Mouse (Mus musculus) forebrain, embryonic 11.5 days (tissue): Measurements from ENCODE around the gene Tpte. TPM values are rescaled to one million over a fixed set of nuclear protein-coding genes. Genes with fewer than 3 reads are reported as not detected.

Experiments used
- ATAC-seq: fragments of 200-750 bp; cut with Nextera tagmentation; replicated peaks from 2 replicates; pipeline ENCODE4 v1.8.0; 2017; ENCODE audit warnings: moderate TSS enrichment; ENCODE audit not compliant: low FRiP score
- DNase-seq: peaks from one replicate; pipeline ENCODE4 v3.0.0-alpha.2; 2017; ENCODE audit warnings: low spot score
- H3K27ac ChIP-seq: fragments of 300-500 bp; sonication (generic); 2 replicates; pipeline ENCODE4 v1.5.1; 2014; ENCODE audit warnings: low read depth, low read length
- H3K27me3 ChIP-seq: fragments of 300-500 bp; sonication (generic); 2 replicates; pipeline ENCODE4 v1.6.1; 2014; ENCODE audit warnings: mild to moderate bottlenecking, low read length, mixed read lengths; ENCODE audit not compliant: control insufficient read depth, insufficient read depth
- H3K36me3 ChIP-seq: fragments of 300-500 bp; sonication (generic); 2 replicates; pipeline ENCODE4 v1.6.1; 2014; ENCODE audit warnings: mild to moderate bottlenecking, low read length, moderate library complexity, mixed read lengths; ENCODE audit not compliant: control insufficient read depth, insufficient read depth
- H3K4me1 ChIP-seq: fragments of 300-500 bp; sonication (generic); replicated peaks from 2 replicates; pipeline ENCODE4 v1.6.1; 2014; ENCODE audit warnings: low read length, mixed read lengths; ENCODE audit not compliant: control insufficient read depth, insufficient read depth
- H3K4me2 ChIP-seq: fragments of 300-500 bp; sonication (generic); 2 replicates; pipeline ENCODE4 v1.6.1; 2014; ENCODE audit warnings: low read depth, mild to moderate bottlenecking, low read length, moderate library complexity, mixed read lengths; ENCODE audit not compliant: severe bottlenecking
- H3K4me3 ChIP-seq: fragments of 300-500 bp; sonication (generic); 2 replicates; pipeline ENCODE4 v1.5.1; 2014; ENCODE audit warnings: low read depth, low read length
- H3K9ac ChIP-seq: fragments of 300-500 bp; sonication (generic); 2 replicates; pipeline ENCODE4 v1.6.1; 2014; ENCODE audit warnings: low read length
- H3K9me3 ChIP-seq: fragments of 300-500 bp; sonication (generic); 2 replicates; pipeline ENCODE4 v1.6.1; 2016; ENCODE audit warnings: low read length, mixed read lengths; ENCODE audit not compliant: control insufficient read depth
- WGBS: fragments of 180-500 bp; shearing (Covaris S2); extraction: QIAGEN DNeasy Blood & Tissue Kit; methylation state at CpG from one replicate; pipeline ENCODE4 v1.1.7; 2014; 5-methylcytosine and 5-hydroxymethylcytosine counted together
- polyA plus RNA-seq: library from polyadenylated mRNA; unstranded; fragments of >200 nt; fragmentation: Nextera tagmentation; extraction: Ambion mirVana; gene quantifications from 2 replicates; pipeline ENCODE4 v1.2.1, GENCODE M21; 2014

Tpte gene
- polyA plus RNA-seq, 1 experiment from 2014 or later = not detected

- H3K27ac ChIP-seq = no peak overlapping the region
Measured at GRCm38 (mm10) chr8:22385158-22385557, 101.9 kb downstream of the Tpte start.

GRCm38 (mm10) chr8:22389874-22390273, 106.6 kb downstream of the Tpte start:
- Histone ChIP-seq H3K9me3 (no peaks in the 10 kb centered on the region), H3K27me3 (no peaks in the 10 kb centered on the region), H3K4me1 (no peaks in the 10 kb centered on the region), H3K9ac (no peak overlapping the region), H3K36me3 (no peaks in the 10 kb centered on the region; the same call in 1 of the 2 replicates), H3K4me3 (no peak overlapping the region), H3K27ac (no peak overlapping the region), H3K4me2 (no peak overlapping the region)
- no peak for DNase-seq
- no peak for ATAC-seq
- 82% methylated on average over 10 of the region's 10 CpGs for WGBS

More at GRCm38 (mm10) chr8:22385158-22385557, 101.9 kb downstream of the Tpte start:
- H3K36me3 ChIP-seq = no peaks in the 10 kb centered on the region; the same call in 1 of the 2 replicates
- ATAC-seq (no peak), DNase-seq (no peak)
- H3K27me3 ChIP-seq = no peaks in the 10 kb centered on the region
- no peaks in the 10 kb centered on the region for H3K4me1 ChIP-seq
- H3K4me2 ChIP-seq = no peak overlapping the region
- no peak overlapping the region for H3K9ac ChIP-seq
- no peak overlapping the region for H3K4me3 ChIP-seq
- 93% methylated on average over 6 of the region's 6 CpGs for WGBS
- H3K9me3 ChIP-seq = no peaks in the 10 kb centered on the region

GRCm38 (mm10) chr8:22390766-22391463, 107.7 kb downstream of the Tpte start:
- DNase-seq = no peak
- H3K27me3 ChIP-seq = no peaks in the 10 kb centered on the region
- H3K4me3 ChIP-seq = no peak overlapping the region
- H3K27ac ChIP-seq = no peak overlapping the region
- no peaks in the 10 kb centered on the region for H3K9me3 ChIP-seq
- WGBS = 92% methylated on average over 8 of the region's 8 CpGs
- H3K4me1 ChIP-seq = no peaks in the 10 kb centered on the region
- H3K36me3 ChIP-seq = no peaks in the 10 kb centered on the region; the same call in 1 of the 2 replicates
- ATAC-seq = no peak
- H3K4me2 ChIP-seq = no peak overlapping the region
- H3K9ac ChIP-seq = no peak overlapping the region

DNA sequence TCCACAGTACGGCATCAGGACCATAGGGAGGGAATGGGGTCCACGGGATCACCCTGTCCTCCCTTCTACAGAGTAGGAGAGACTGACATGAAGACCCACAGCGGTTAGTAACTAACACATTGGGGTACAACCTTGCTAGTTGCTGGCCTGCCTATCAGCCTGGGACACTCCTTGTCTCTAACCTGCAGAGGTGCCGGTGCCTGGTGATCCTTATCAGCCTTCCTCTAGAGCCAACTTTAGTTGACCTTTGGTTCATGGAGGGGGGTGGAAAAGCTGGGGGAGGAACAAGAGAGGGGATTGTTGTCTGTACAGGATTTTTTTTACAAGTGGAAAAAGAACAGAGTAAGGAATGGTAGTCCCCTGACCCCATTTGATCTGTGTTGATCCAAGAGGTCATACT, 111.2 kb downstream of the Tpte start:
- no peaks in the 10 kb centered on the region for H3K4me1 ChIP-seq
- no peak overlapping the region for H3K4me3 ChIP-seq
- DNase-seq = no peak
- no peak for ATAC-seq
- no peak overlapping the region for H3K27ac ChIP-seq
- no peaks in the 10 kb centered on the region for H3K36me3 ChIP-seq
- H3K4me2 ChIP-seq = no peak overlapping the region
- no peak overlapping the region for H3K9ac ChIP-seq
- WGBS = 85% methylated on average over 4 of the region's 4 CpGs
- H3K27me3 ChIP-seq = no peaks in the 10 kb centered on the region
- no peaks in the 10 kb centered on the region for H3K9me3 ChIP-seq

GRCm38 (mm10) chr8:22395256-22395655, 112.0 kb downstream of the Tpte start:
- Histone ChIP-seq H3K36me3 (no peaks in the 10 kb centered on the region), H3K4me3 (no peak overlapping the region), H3K4me2 (no peak overlapping the region), H3K9me3 (no peaks in the 10 kb centered on the region), H3K9ac (no peak overlapping the region), H3K4me1 (no peaks in the 10 kb centered on the region), H3K27me3 (no peaks in the 10 kb centered on the region), H3K27ac (no peak overlapping the region)
- no peak for ATAC-seq
- no peak for DNase-seq
- 90% methylated on average over 8 of the region's 8 CpGs for WGBS

GRCm38 (mm10) chr8:22397811-22398141, 114.5 kb downstream of the Tpte start:
- Histone ChIP-seq H3K4me1 (no peaks in the 10 kb centered on the region), H3K4me2 (peak overlapping the region; percentile 88), H3K27me3 (no peaks in the 10 kb centered on the region), H3K9ac (peak overlapping the region; percentile 76), H3K27ac (peak overlapping the region; percentile 31), H3K9me3 (no peaks in the 10 kb centered on the region), H3K4me3 (peak overlapping the region; percentile 73), H3K36me3 (no peaks in the 10 kb centered on the region)
- no peak for DNase-seq
- WGBS = 0% methylated on average over 13 of the region's 13 CpGs
- ATAC-seq = peak; percentile 1; the same call in 1 of the 2 replicates

DNA sequence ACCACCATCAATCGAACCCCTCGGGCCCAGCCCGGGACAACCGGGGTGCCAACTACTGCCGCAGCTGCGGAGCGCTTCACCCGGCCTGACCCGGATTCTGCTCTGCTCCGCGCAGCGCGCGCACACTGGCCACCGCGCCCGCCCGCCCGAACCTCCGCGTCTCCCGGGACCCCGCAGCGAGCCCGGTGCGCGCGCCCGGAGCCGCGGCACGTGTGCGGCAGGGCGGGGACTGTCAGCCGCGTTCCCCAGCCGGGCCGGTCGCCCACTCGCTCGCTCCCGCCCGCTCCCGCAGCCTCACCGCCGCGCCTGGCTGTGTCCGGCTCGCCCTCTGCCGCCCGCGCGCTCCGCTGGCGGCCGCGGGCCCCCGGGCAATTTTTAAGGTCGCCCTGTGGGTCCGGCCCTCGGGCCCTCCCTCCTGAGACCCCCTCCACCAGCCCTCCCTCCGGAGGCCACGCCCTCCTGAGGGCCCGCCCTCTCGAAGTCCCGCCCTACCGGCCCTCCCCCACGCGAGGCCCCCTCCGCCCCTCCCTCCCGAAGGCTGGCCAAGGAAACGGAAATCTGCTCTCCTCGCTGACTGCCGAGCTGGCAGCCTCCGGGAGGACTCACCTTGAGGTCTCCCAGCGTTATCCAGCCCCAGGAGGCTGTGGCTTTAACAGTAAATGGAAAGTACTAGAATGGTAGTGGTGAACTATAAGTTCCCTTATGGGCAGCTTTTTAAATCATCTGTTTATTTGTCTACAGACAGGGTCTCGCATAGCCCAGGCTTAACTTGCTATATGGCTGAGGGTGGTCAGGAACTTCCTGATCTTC, 115.1 kb downstream of the Tpte start, which contains the start of gene Slc25a15:
Slc25a15 (minus strand) TSS at position 456 of the 810 bp plus-strand sequence.
- Histone ChIP-seq H3K36me3 (no peaks in the 10 kb centered on the region), H3K4me1 (no peaks in the 10 kb centered on the region), H3K4me2 (peak within 1 kb of the TSS; percentile 88), H3K27ac (peak within 1 kb of the TSS; percentile 31), H3K27me3 (no peaks in the 10 kb centered on the region), H3K9me3 (no peaks in the 10 kb centered on the region), H3K9ac (peak within 1 kb of the TSS; percentile 76), H3K4me3 (peak within 1 kb of the TSS; percentile 73)
- DNase-seq (peak; percentile 96), ATAC-seq (peak; percentile 92)
- under 1% methylated on average over 59 of the region's 77 CpGs for WGBS

DNA sequence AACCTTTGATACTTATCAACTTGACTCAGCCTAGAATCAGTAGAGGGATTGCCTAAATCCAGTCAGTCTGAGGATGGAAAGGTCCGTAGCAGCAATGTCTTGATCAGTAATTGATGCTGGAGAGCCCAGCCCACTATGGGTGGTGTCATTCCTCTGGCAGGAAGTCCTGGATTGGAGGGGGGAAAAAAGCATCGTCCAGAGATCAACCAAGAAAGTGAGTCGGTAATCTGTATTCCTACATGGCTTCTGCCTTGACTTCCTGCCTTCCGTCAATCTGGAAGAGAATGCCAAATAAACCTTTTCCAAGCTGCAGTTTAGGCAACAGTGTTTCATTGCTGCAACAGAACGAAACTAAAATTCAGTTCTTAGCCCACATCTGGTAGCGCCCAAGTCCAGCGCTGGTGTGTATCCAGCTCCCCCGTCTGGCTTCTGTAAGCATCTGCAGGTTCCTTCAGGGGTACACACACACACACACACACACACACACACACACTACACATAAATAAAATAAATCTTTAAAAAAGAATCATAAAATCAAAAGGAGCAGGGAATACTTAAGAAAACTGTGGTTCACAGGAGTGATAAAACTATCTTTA, 116.1 kb downstream of the Tpte start:
- Histone ChIP-seq H3K9me3 (no peaks in the 10 kb centered on the region), H3K27ac (no peak overlapping the region), H3K4me2 (peak overlapping the region; percentile 88; the same call in 1 of the 2 replicates), H3K4me3 (no peak overlapping the region; the same call in 1 of the 2 replicates), H3K27me3 (no peaks in the 10 kb centered on the region), H3K9ac (no peak overlapping the region), H3K36me3 (no peaks in the 10 kb centered on the region), H3K4me1 (no peaks in the 10 kb centered on the region)
- 87% methylated on average over 8 of the region's 8 CpGs for WGBS
- DNase-seq (no peak), ATAC-seq (no peak)
